Mouse (Mus musculus) limb, embryonic 14.5 days (tissue): ENCODE results near the gene Smarca4. TPM values are rescaled to one million over a fixed set of nuclear protein-coding genes. Genes with fewer than 3 reads are reported as not detected.

Experiments
- ATAC-seq: fragments of 200-750 bp; cut with Nextera tagmentation; 2 replicates; pipeline ENCODE4 v1.8.0; 2017; ENCODE audit warnings: low read depth, moderate number of reproducible peaks, moderate TSS enrichment; ENCODE audit not compliant: low FRiP score
- DNase-seq: peaks from one replicate; pipeline ENCODE4 v3.0.0-alpha.2; 2015; ENCODE audit warnings: low spot score
- H3K27ac ChIP-seq: fragments of 300-500 bp; sonication (generic); replicated peaks from 2 replicates; pipeline ENCODE4 v1.5.1; 2014; ENCODE audit warnings: low read depth, mild to moderate bottlenecking, low read length, moderate library complexity, mixed read lengths
- H3K27me3 ChIP-seq: fragments of 300-500 bp; sonication (generic); 2 replicates; pipeline ENCODE4 v1.6.1; 2014; ENCODE audit warnings: low read length, mixed read lengths; ENCODE audit not compliant: control insufficient read depth, insufficient read depth
- H3K36me3 ChIP-seq: fragments of 300-500 bp; sonication (generic); 2 replicates; pipeline ENCODE4 v1.6.1; 2014; ENCODE audit warnings: mild to moderate bottlenecking, low read length, moderate library complexity, mixed read lengths; ENCODE audit not compliant: control insufficient read depth, insufficient read depth
- H3K4me1 ChIP-seq: fragments of 300-500 bp; sonication (generic); 2 replicates; pipeline ENCODE4 v1.6.1; 2014; ENCODE audit warnings: antibody characterized with exemption, low read length, mixed read lengths; ENCODE audit not compliant: control insufficient read depth, insufficient read depth
- H3K4me2 ChIP-seq: fragments of 300-500 bp; sonication (generic); replicated peaks from 2 replicates; pipeline ENCODE4 v1.6.1; 2014; ENCODE audit warnings: low read depth, mild to moderate bottlenecking, low read length, moderate library complexity; ENCODE audit not compliant: severe bottlenecking
- H3K4me3 ChIP-seq: fragments of 300-500 bp; sonication (generic); replicated peaks from 2 replicates; pipeline ENCODE4 v1.5.1; 2014; ENCODE audit warnings: low read length
- H3K9ac ChIP-seq: fragments of 300-500 bp; sonication (generic); 2 replicates; pipeline ENCODE4 v1.6.1; 2014; ENCODE audit warnings: mild to moderate bottlenecking, low read depth, low read length, moderate library complexity; ENCODE audit not compliant: severe bottlenecking
- H3K9me3 ChIP-seq: fragments of 300-500 bp; sonication (generic); 2 replicates; pipeline ENCODE4 v1.6.1; 2016; ENCODE audit warnings: low read length; ENCODE audit not compliant: control insufficient read depth
- POLR2A ChIP-seq: fragments of 200-500 bp; IDR thresholded peaks from 2 replicates; pipeline ENCODE4 v1.8.0; 2012; ENCODE audit warnings: inconsistent platforms, mild to moderate bottlenecking, moderate library complexity, borderline replicate concordance; ENCODE audit not compliant: insufficient read depth, insufficient read length; ENCODE audit errors: extremely low read depth
- WGBS: fragments of 180-500 bp; shearing (Covaris S2); extraction: QIAGEN DNeasy Blood & Tissue Kit; methylation state at CpG from one replicate; pipeline ENCODE4 v1.1.7; 2014; 5-methylcytosine and 5-hydroxymethylcytosine counted together
- microRNA counts: library from miRNA; unstranded; fragments of <30 nt; microRNA quantifications from one replicate; lab custom pipeline; 2016
- microRNA-seq: library from miRNA; unstranded; fragments of <30 nt; microRNA quantifications from one replicate; pipeline ENCODE4, GENCODE M21; 2016
- polyA plus RNA-seq, 2 experiments: library from polyadenylated mRNA; depleted of rRNA in 1 of 2; stranded (reverse) in 1 of 2; unstranded in 1 of 2; fragments of >200 nt; fragmentation: Nextera tagmentation in 1 of 2; extraction: Ambion mirVana in 1 of 2; gene quantifications; 2 replicates each; pipeline versions ENCODE4 v1.2.1 to v1.2.3; 2012 to 2014

Smarca4 gene
- polyA plus RNA-seq, 2 experiments = 81.1 to 94.4 TPM

- 71% methylated on average over 6 of the region's 6 CpGs for WGBS
- Histone ChIP-seq H3K9me3 (no peaks in the 10 kb centered on the region), H3K4me1 (no peaks in the 10 kb centered on the region; the same call in 1 of the 2 replicates), H3K36me3 (peaks cover 47% of the 10 kb centered on the region), H3K27me3 (no peaks in the 10 kb centered on the region), H3K4me3 (no peak overlapping the region), H3K4me2 (no peak overlapping the region), H3K9ac (no peak overlapping the region), H3K27ac (no peak overlapping the region)
- no peak for ATAC-seq
- TF ChIP-seq POLR2A = no peak
- no peak for DNase-seq
Measured at GRCm38 (mm10) chr9:21751347-21751746, 135.4 kb downstream of the Smarca4 start.

GRCm38 (mm10) chr9:21752252-21752792, 136.4 kb downstream of the Smarca4 start:
- no peaks in the 10 kb centered on the region for H3K9me3 ChIP-seq
- H3K27me3 ChIP-seq = no peaks in the 10 kb centered on the region
- no peak for TF ChIP-seq POLR2A
- H3K4me1 ChIP-seq = no peaks in the 10 kb centered on the region; the same call in 1 of the 2 replicates
- peak overlapping the region; percentile 25; the same call in 1 of the 2 replicates for H3K9ac ChIP-seq
- peaks cover 43% of the 10 kb centered on the region for H3K36me3 ChIP-seq
- H3K27ac ChIP-seq = peak overlapping the region; percentile 48; the same call in 1 of the 2 replicates
- no peak overlapping the region for H3K4me2 ChIP-seq
- no peak for DNase-seq
- 44% methylated on average over 10 of the region's 10 CpGs for WGBS
- no peak overlapping the region for H3K4me3 ChIP-seq
- no peak for ATAC-seq

MicroRNAs encoded within 50 kb of the gene (microRNA counts, 519-probe panel; counts per million panel counts)
- not detected for microRNA mmu-miR-1946b (lab: Ali Mortazavi, UCI)

Small RNAs within 50 kb of the gene (microRNA-seq; reads per million reads assigned to microRNA genes)
- gene Mir1946b = not detected

Other genes starting within 250 kb of the Smarca4 start
- gene Ilf3, start 248.3 kb upstream of the Smarca4 start, polyA plus RNA-seq (2012; rRNA removed) = 180 and 195 TPM in 2 replicates
- gene Ilf3, start 248.3 kb upstream of the Smarca4 start, polyA plus RNA-seq (2014; fragmentation: Nextera tagmentation; extraction: Ambion mirVana) = 174 and 201 TPM in 2 replicates
- 77.9 and 80.8 TPM in 2 replicates for gene Qtrt1, start 204.3 kb upstream of the Smarca4 start, polyA plus RNA-seq (2012; rRNA removed)
- 45.3 and 50.9 TPM in 2 replicates for gene Qtrt1, start 204.3 kb upstream of the Smarca4 start, polyA plus RNA-seq (2014; fragmentation: Nextera tagmentation; extraction: Ambion mirVana)
- gene Dnm2, start 191.3 kb upstream of the Smarca4 start, polyA plus RNA-seq (2012; rRNA removed) = 62.6 and 74.5 TPM in 2 replicates
- gene Dnm2, start 191.3 kb upstream of the Smarca4 start, polyA plus RNA-seq (2014; fragmentation: Nextera tagmentation; extraction: Ambion mirVana) = 68.3 and 72.6 TPM in 2 replicates
- gene Tmed1, start 105.9 kb upstream of the Smarca4 start, polyA plus RNA-seq (2012; rRNA removed) = 96.0 and 101 TPM in 2 replicates
- gene Tmed1, start 105.9 kb upstream of the Smarca4 start, polyA plus RNA-seq (2014; fragmentation: Nextera tagmentation; extraction: Ambion mirVana) = 116 and 119 TPM in 2 replicates
- 2.3 and 2.5 TPM in 2 replicates for gene AB124611, start 90.0 kb upstream of the Smarca4 start, polyA plus RNA-seq (2012; rRNA removed)
- 2.9 and 3.3 TPM in 2 replicates for gene AB124611, start 90.0 kb upstream of the Smarca4 start, polyA plus RNA-seq (2014; fragmentation: Nextera tagmentation; extraction: Ambion mirVana)
- gene Carm1, start 69.3 kb upstream of the Smarca4 start, polyA plus RNA-seq (2012; rRNA removed) = 171 and 242 TPM in 2 replicates
- 71.5 and 80.3 TPM in 2 replicates for gene Carm1, start 69.3 kb upstream of the Smarca4 start, polyA plus RNA-seq (2014; fragmentation: Nextera tagmentation; extraction: Ambion mirVana)
- gene Timm29, start 23.4 kb upstream of the Smarca4 start, polyA plus RNA-seq (2012; rRNA removed) = 35.5 and 40.8 TPM in 2 replicates
- 39.8 and 43.0 TPM in 2 replicates for gene Timm29, start 23.4 kb upstream of the Smarca4 start, polyA plus RNA-seq (2014; fragmentation: Nextera tagmentation; extraction: Ambion mirVana)
- 19.6 and 24.0 TPM in 2 replicates for gene Yipf2, start 23.3 kb upstream of the Smarca4 start, polyA plus RNA-seq (2012; rRNA removed)
- gene Yipf2, start 23.3 kb upstream of the Smarca4 start, polyA plus RNA-seq (2014; fragmentation: Nextera tagmentation; extraction: Ambion mirVana) = 18.1 and 23.6 TPM in 2 replicates
- gene Ldlr, start 107.3 kb downstream of the Smarca4 start, polyA plus RNA-seq (2012; rRNA removed) = 36.9 and 48.0 TPM in 2 replicates
- 15.9 and 18.4 TPM in 2 replicates for gene Ldlr, start 107.3 kb downstream of the Smarca4 start, polyA plus RNA-seq (2014; fragmentation: Nextera tagmentation; extraction: Ambion mirVana)
- 64.8 and 68.8 TPM in 2 replicates for gene Spc24, start 144.1 kb downstream of the Smarca4 start, polyA plus RNA-seq (2012; rRNA removed)
- 84.3 and 92.5 TPM in 2 replicates for gene Spc24, start 144.1 kb downstream of the Smarca4 start, polyA plus RNA-seq (2014; fragmentation: Nextera tagmentation; extraction: Ambion mirVana)
- 38.6 and 49.6 TPM in 2 replicates for gene Kank2, start 182.6 kb downstream of the Smarca4 start, polyA plus RNA-seq (2012; rRNA removed)
- gene Kank2, start 182.6 kb downstream of the Smarca4 start, polyA plus RNA-seq (2014; fragmentation: Nextera tagmentation; extraction: Ambion mirVana) = 13.1 and 15.0 TPM in 2 replicates
- gene Angptl8, start 219.3 kb downstream of the Smarca4 start, polyA plus RNA-seq (2012; rRNA removed) = 0.17 TPM in 1 of 2 replicates, not detected in the other
- 0.44 and 1.1 TPM in 2 replicates for gene Angptl8, start 219.3 kb downstream of the Smarca4 start, polyA plus RNA-seq (2014; fragmentation: Nextera tagmentation; extraction: Ambion mirVana)
- gene Dock6, start 236.5 kb downstream of the Smarca4 start, polyA plus RNA-seq (2012; rRNA removed) = 155 and 191 TPM in 2 replicates
- 31.6 and 38.8 TPM in 2 replicates for gene Dock6, start 236.5 kb downstream of the Smarca4 start, polyA plus RNA-seq (2014; fragmentation: Nextera tagmentation; extraction: Ambion mirVana)